Mouse (Mus musculus): Measurements from ENCODE around the gene Vac14. TPM values are rescaled to one million over a fixed set of nuclear protein-coding genes. Genes with fewer than 3 reads are reported as not detected.

Vac14 gene
- polyA plus RNA-seq, 1 experiment from 2014 or later: 24.1 TPM

- Histone ChIP-seq H3K9me3 (replicated peaks) (no peaks in the 10 kb centered on the region), H3K36me3 (peaks cover 23% of the 10 kb centered on the region), H3K4me1 (replicated peaks) (peaks cover 9% of the 10 kb centered on the region; the same call in 1 of the 2 replicates), H3K27ac (ENCODE audit: poor library complexity, severe bottlenecking) (no peak overlapping the region), H3K27me3 (replicated peaks) (no peaks in the 10 kb centered on the region), H3K4me2 (no peak overlapping the region), H3K4me3 (no peak overlapping the region), H3K9ac (no peak overlapping the region)
- 70% methylated on average over 9 of the region's 9 CpGs for WGBS
- ATAC-seq (ENCODE audit: insufficient number of reproducible peaks, low FRiP score): no peak
Measured at GRCm38 (mm10) chr8:110629245-110630063, 11.1 kb downstream of the Vac14 start.

- WGBS: 82% methylated on average over 3 of the region's 3 CpGs
- H3K27me3 ChIP-seq (replicated peaks): no peaks in the 10 kb centered on the region
- H3K9ac ChIP-seq: no peak overlapping the region
- H3K4me3 ChIP-seq: no peak overlapping the region
- peaks cover 29% of the 10 kb centered on the region for H3K36me3 ChIP-seq
- no peak overlapping the region for H3K27ac ChIP-seq (ENCODE audit: poor library complexity, severe bottlenecking)
- no peak overlapping the region for H3K4me2 ChIP-seq
- no peak for ATAC-seq (ENCODE audit: insufficient number of reproducible peaks, low FRiP score)
- no peaks in the 10 kb centered on the region for H3K9me3 ChIP-seq (replicated peaks)
- peaks cover 9% of the 10 kb centered on the region; the same call in 1 of the 2 replicates for H3K4me1 ChIP-seq (replicated peaks)
Measured at GRCm38 (mm10) chr8:110630079-110630478, 11.7 kb downstream of the Vac14 start.

GRCm38 (mm10) chr8:110630571-110631071 is 12.2 kb downstream of the Vac14 start:
- 68% methylated on average over 8 of the region's 8 CpGs for WGBS
- Histone ChIP-seq H3K4me1 (replicated peaks) (peaks cover 9% of the 10 kb centered on the region; the same call in 1 of the 2 replicates), H3K4me3 (no peak overlapping the region), H3K9ac (no peak overlapping the region), H3K27me3 (replicated peaks) (no peaks in the 10 kb centered on the region), H3K36me3 (peaks cover 34% of the 10 kb centered on the region), H3K9me3 (replicated peaks) (no peaks in the 10 kb centered on the region), H3K27ac (ENCODE audit: poor library complexity, severe bottlenecking) (peak overlapping the region; percentile 14; the same call in 1 of the 2 replicates), H3K4me2 (no peak overlapping the region)
- ATAC-seq (ENCODE audit: insufficient number of reproducible peaks, low FRiP score): peak; percentile 23; the same call in 1 of the 2 replicates

GRCm38 (mm10) chr8:110631201-110631600 is 12.8 kb downstream of the Vac14 start:
- Histone ChIP-seq H3K9me3 (replicated peaks) (no peaks in the 10 kb centered on the region), H3K4me1 (replicated peaks) (peaks cover 9% of the 10 kb centered on the region; the same call in 1 of the 2 replicates), H3K9ac (no peak overlapping the region), H3K36me3 (peaks cover 40% of the 10 kb centered on the region), H3K27ac (ENCODE audit: poor library complexity, severe bottlenecking) (no peak overlapping the region), H3K4me2 (no peak overlapping the region), H3K27me3 (replicated peaks) (no peaks in the 10 kb centered on the region), H3K4me3 (no peak overlapping the region)
- ATAC-seq (ENCODE audit: insufficient number of reproducible peaks, low FRiP score): no peak
- 92% methylated on average over 7 of the region's 7 CpGs for WGBS

- H3K36me3 ChIP-seq: peaks cover 65% of the 10 kb centered on the region
Measured at GRCm38 (mm10) chr8:110633814-110634213, 15.4 kb downstream of the Vac14 start.

GRCm38 (mm10) chr8:110636182-110636581 is 17.8 kb downstream of the Vac14 start:
- Histone ChIP-seq H3K4me1 (replicated peaks) (no peaks in the 10 kb centered on the region), H3K36me3 (peaks cover 69% of the 10 kb centered on the region), H3K27me3 (replicated peaks) (no peaks in the 10 kb centered on the region), H3K27ac (ENCODE audit: poor library complexity, severe bottlenecking) (no peak overlapping the region), H3K4me2 (no peak overlapping the region), H3K4me3 (no peak overlapping the region), H3K9ac (no peak overlapping the region), H3K9me3 (replicated peaks) (no peaks in the 10 kb centered on the region)
- 94% methylated on average over 6 of the region's 6 CpGs for WGBS
- no peak for ATAC-seq (ENCODE audit: insufficient number of reproducible peaks, low FRiP score)

More at GRCm38 (mm10) chr8:110633814-110634213, 15.4 kb downstream of the Vac14 start:
- Histone ChIP-seq H3K27ac (ENCODE audit: poor library complexity, severe bottlenecking) (no peak overlapping the region), H3K4me1 (replicated peaks) (peaks cover 9% of the 10 kb centered on the region; the same call in 1 of the 2 replicates), H3K9me3 (replicated peaks) (no peaks in the 10 kb centered on the region), H3K27me3 (replicated peaks) (no peaks in the 10 kb centered on the region), H3K4me2 (no peak overlapping the region), H3K9ac (no peak overlapping the region), H3K4me3 (no peak overlapping the region)
- no peak for ATAC-seq (ENCODE audit: insufficient number of reproducible peaks, low FRiP score)
- 93% methylated on average over 3 of the region's 3 CpGs for WGBS

GRCm38 (mm10) chr8:110642331-110642730 is 23.9 kb downstream of the Vac14 start:
- Histone ChIP-seq H3K27me3 (replicated peaks) (no peaks in the 10 kb centered on the region), H3K4me2 (no peak overlapping the region), H3K36me3 (peaks cover 23% of the 10 kb centered on the region), H3K9ac (no peak overlapping the region), H3K9me3 (replicated peaks) (no peaks in the 10 kb centered on the region), H3K4me3 (no peak overlapping the region), H3K27ac (ENCODE audit: poor library complexity, severe bottlenecking) (no peak overlapping the region), H3K4me1 (replicated peaks) (peaks cover 19% of the 10 kb centered on the region)
- 84% methylated on average over 5 of the region's 5 CpGs for WGBS
- ATAC-seq (ENCODE audit: insufficient number of reproducible peaks, low FRiP score): no peak

GRCm38 (mm10) chr8:110643177-110643576 is 24.8 kb downstream of the Vac14 start:
- H3K9me3 ChIP-seq (replicated peaks): no peaks in the 10 kb centered on the region
- no peaks in the 10 kb centered on the region for H3K27me3 ChIP-seq (replicated peaks)
- H3K4me2 ChIP-seq: no peak overlapping the region
- WGBS: 60% methylated on average over 4 of the region's 4 CpGs
- H3K4me3 ChIP-seq: no peak overlapping the region
- peaks cover 15% of the 10 kb centered on the region for H3K36me3 ChIP-seq
- H3K4me1 ChIP-seq (replicated peaks): peaks cover 19% of the 10 kb centered on the region
- no peak for ATAC-seq (ENCODE audit: insufficient number of reproducible peaks, low FRiP score)
- H3K9ac ChIP-seq: no peak overlapping the region
- no peak overlapping the region for H3K27ac ChIP-seq (ENCODE audit: poor library complexity, severe bottlenecking)

GRCm38 (mm10) chr8:110644422-110644821 is 26.0 kb downstream of the Vac14 start:
- WGBS: 38% methylated on average over 4 of the region's 4 CpGs

GRCm38 (mm10) chr8:110644901-110645300 is 26.5 kb downstream of the Vac14 start:
- no peaks in the 10 kb centered on the region for H3K9me3 ChIP-seq (replicated peaks)
- H3K4me1 ChIP-seq (replicated peaks): peaks cover 19% of the 10 kb centered on the region
- peaks cover 18% of the 10 kb centered on the region; the same call in 1 of the 2 replicates for H3K36me3 ChIP-seq
- no peak overlapping the region for H3K4me2 ChIP-seq
- no peak overlapping the region for H3K4me3 ChIP-seq
- ATAC-seq (ENCODE audit: insufficient number of reproducible peaks, low FRiP score): no peak
- no peak overlapping the region for H3K9ac ChIP-seq
- H3K27me3 ChIP-seq (replicated peaks): no peaks in the 10 kb centered on the region
- 85% methylated on average over 2 of the region's 2 CpGs for WGBS
- H3K27ac ChIP-seq (ENCODE audit: poor library complexity, severe bottlenecking): no peak overlapping the region

More at GRCm38 (mm10) chr8:110644422-110644821, 26.0 kb downstream of the Vac14 start:
- Histone ChIP-seq H3K9ac (no peak overlapping the region), H3K27me3 (replicated peaks) (no peaks in the 10 kb centered on the region), H3K4me1 (replicated peaks) (peaks cover 19% of the 10 kb centered on the region), H3K4me3 (no peak overlapping the region), H3K9me3 (replicated peaks) (no peaks in the 10 kb centered on the region), H3K4me2 (no peak overlapping the region), H3K36me3 (peaks cover 16% of the 10 kb centered on the region; the same call in 1 of the 2 replicates), H3K27ac (ENCODE audit: poor library complexity, severe bottlenecking) (no peak overlapping the region)
- no peak for ATAC-seq (ENCODE audit: insufficient number of reproducible peaks, low FRiP score)

- Histone ChIP-seq H3K4me1 (replicated peaks) (peaks cover 21% of the 10 kb centered on the region), H3K27me3 (replicated peaks) (no peaks in the 10 kb centered on the region), H3K27ac (ENCODE audit: poor library complexity, severe bottlenecking) (no peak overlapping the region), H3K9ac (no peak overlapping the region), H3K4me2 (no peak overlapping the region), H3K4me3 (no peak overlapping the region), H3K36me3 (peaks cover 15% of the 10 kb centered on the region; the same call in 1 of the 2 replicates), H3K9me3 (replicated peaks) (no peaks in the 10 kb centered on the region)
- ATAC-seq (ENCODE audit: insufficient number of reproducible peaks, low FRiP score): no peak
- WGBS: 89% methylated on average over 3 of the region's 3 CpGs
Measured at GRCm38 (mm10) chr8:110645340-110645739, 27.0 kb downstream of the Vac14 start.

All from heart, embryonic 12.5 days (tissue).